Mouse (Mus musculus) midbrain, embryonic 10.5 days (tissue): ENCODE data around the gene Rps6ka2. TPM values are rescaled to one million over a fixed set of nuclear protein-coding genes. Genes with fewer than 3 reads are reported as not detected.

Experiments used
- DNase-seq: peaks from one replicate; pipeline ENCODE4 v3.0.0-alpha.2; 2017; ENCODE audit warnings: low spot score
- H3K27ac ChIP-seq: fragments of 300-500 bp; sonication (generic); replicated peaks from 2 replicates; pipeline ENCODE4 v1.5.1; 2016; ENCODE audit warnings: mild to moderate bottlenecking
- H3K27me3 ChIP-seq: fragments of 300-500 bp; sonication (generic); 2 replicates; pipeline ENCODE4 v1.6.1; 2016; ENCODE audit warnings: low read depth, mild to moderate bottlenecking; ENCODE audit not compliant: poor library complexity, severe bottlenecking
- H3K36me3 ChIP-seq: fragments of 300-500 bp; sonication (generic); 2 replicates; pipeline ENCODE4 v1.6.1; 2016; ENCODE audit warnings: mild to moderate bottlenecking, moderate library complexity
- H3K4me1 ChIP-seq: fragments of 300-500 bp; sonication (generic); 2 replicates; pipeline ENCODE4 v1.6.1; 2016
- H3K4me3 ChIP-seq: fragments of 300-500 bp; sonication (generic); 2 replicates; pipeline ENCODE4 v1.5.1; 2016; ENCODE audit warnings: mild to moderate bottlenecking, moderate library complexity
- H3K9me3 ChIP-seq: fragments of 300-500 bp; sonication (generic); replicated peaks from 2 replicates; pipeline ENCODE4 v1.6.1; 2016; ENCODE audit warnings: mild to moderate bottlenecking
- WGBS: fragments of 180-500 bp; shearing (Covaris S2); methylation state at CpG from one replicate; pipeline ENCODE4 v1.1.7; 2016; 5-methylcytosine and 5-hydroxymethylcytosine counted together
- polyA plus RNA-seq: library from polyadenylated mRNA; unstranded; fragments of >200 nt; fragmentation: Nextera tagmentation; extraction: Ambion mirVana; gene quantifications from 2 replicates; pipeline ENCODE4 v1.2.1, GENCODE M21; 2016

The Rps6ka2 gene
- polyA plus RNA-seq, 1 experiment from 2014 or later, result 21.4 TPM

DNA sequence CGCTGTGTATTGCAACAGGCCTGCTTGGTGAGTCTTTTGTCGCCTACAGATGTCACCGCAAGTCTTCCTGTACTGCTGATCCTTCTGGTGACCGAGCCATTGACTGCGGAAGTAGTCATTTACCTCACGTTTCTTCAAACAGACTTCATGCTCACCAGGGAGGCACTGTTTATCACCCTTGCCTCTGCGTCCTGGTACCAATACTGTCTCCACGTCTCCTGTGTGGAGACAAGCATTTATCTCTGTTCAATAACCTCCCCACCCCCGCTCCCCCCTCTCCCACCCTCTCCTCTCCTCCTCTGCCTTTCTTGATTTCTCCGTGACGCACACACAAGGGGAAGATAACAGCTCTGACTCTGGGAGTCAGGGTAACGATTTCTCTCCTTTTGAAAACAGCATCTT is 22.0 kb upstream of the Rps6ka2 start:
- no peaks in the 10 kb centered on the region for H3K9me3 ChIP-seq
- H3K27ac ChIP-seq, result no peak overlapping the region
- no peak for DNase-seq
- H3K27me3 ChIP-seq, result no peaks in the 10 kb centered on the region
- no peaks in the 10 kb centered on the region for H3K36me3 ChIP-seq
- H3K4me3 ChIP-seq, result no peak overlapping the region
- WGBS, result 75% methylated on average over 12 of the region's 12 CpGs
- H3K4me1 ChIP-seq, result peaks cover 4% of the 10 kb centered on the region; the same call in 1 of the 2 replicates

DNA sequence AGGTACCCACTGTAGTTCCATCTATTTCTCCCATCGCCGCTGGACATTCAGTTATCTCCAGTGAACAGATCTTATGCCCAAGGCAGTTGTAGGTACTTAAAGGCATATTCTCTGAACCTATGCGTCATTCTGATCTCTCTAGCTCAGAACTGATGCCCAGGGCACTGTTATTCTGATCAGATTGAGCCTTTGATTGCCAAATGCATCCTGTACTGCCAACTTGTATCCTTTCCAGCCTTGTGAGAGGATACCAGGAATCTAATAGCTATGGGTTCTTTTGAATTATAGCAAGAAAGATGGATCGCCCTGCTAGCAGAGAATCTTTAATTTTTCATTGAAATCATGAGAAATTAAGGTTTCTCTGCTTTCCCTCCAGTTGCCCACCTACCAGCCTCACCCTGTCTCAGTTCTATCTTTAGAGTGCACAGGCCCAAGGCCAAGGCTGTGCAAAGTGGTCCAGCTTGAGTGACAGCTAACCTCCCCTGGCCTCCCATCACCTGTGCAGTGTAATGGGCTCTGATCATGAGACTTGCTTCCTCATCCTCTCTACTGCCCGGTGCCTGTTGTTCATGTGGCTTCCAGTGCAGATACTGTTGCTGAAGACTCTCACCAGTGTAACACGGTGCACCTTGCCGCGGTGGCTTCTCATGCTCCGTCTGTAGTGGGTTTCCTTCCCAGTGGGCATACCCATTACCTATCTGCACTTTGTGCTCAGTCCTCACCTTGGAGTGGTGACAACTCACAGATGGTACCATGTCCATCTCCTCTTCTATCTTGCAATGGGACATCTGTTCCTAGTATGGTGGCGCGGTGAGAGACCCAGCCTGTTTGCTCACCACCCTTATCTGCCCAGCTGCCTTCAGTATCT is 20.4 kb upstream of the Rps6ka2 start:
- no peaks in the 10 kb centered on the region for H3K27me3 ChIP-seq
- H3K4me1 ChIP-seq, result peaks cover 4% of the 10 kb centered on the region; the same call in 1 of the 2 replicates
- H3K4me3 ChIP-seq, result no peak overlapping the region
- no peaks in the 10 kb centered on the region for H3K9me3 ChIP-seq
- H3K27ac ChIP-seq, result no peak overlapping the region
- WGBS, result 93% methylated on average over 11 of the region's 11 CpGs
- DNase-seq, result no peak
- no peaks in the 10 kb centered on the region for H3K36me3 ChIP-seq

DNA sequence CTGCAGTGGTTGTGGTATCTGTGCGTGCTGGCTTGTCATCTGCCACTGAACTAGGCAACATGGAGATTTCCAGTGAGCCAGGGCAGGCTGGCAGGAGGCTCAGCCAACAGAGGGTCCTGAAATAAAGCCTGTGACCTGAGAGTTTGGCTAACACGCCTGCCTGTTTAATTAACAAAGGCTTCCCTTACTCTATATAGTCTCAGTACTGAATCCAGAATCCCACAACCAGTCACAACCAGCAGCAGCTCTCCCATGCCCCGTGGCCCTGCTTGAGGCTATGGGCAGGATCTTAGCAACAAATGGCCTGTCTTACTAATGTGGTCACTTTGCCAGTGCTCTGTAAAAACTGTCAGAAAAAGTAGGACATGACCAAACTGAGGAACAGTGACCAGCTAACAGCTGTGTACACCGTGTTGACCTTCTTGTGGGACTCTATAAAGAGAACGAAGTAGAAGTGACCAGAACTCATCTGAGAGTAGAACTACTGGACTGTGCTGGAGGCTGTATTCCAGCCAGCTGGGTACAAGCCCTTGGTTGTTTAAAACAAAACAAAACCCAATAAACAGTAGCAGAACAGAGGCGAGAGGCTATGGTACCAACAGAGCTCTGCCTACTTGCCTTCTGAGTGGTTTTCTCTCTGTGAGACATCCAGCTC is 18.3 kb upstream of the Rps6ka2 start:
- no peaks in the 10 kb centered on the region for H3K36me3 ChIP-seq
- WGBS, result 88% methylated on average over 6 of the region's 6 CpGs

GRCm38 (mm10) chr17:7152662-7153061 is 17.3 kb upstream of the Rps6ka2 start:
- Histone ChIP-seq H3K4me3 (no peak overlapping the region), H3K27me3 (no peaks in the 10 kb centered on the region), H3K36me3 (no peaks in the 10 kb centered on the region), H3K4me1 (peaks cover 14% of the 10 kb centered on the region), H3K9me3 (no peaks in the 10 kb centered on the region), H3K27ac (no peak overlapping the region)
- WGBS, result 92% methylated on average over 7 of the region's 7 CpGs
- no peak for DNase-seq

More for the DNA sequence above, 18.3 kb upstream of the Rps6ka2 start:
- H3K9me3 ChIP-seq, result no peaks in the 10 kb centered on the region
- H3K4me1 ChIP-seq, result peaks cover 7% of the 10 kb centered on the region
- no peak overlapping the region for H3K27ac ChIP-seq
- DNase-seq, result no peak
- no peaks in the 10 kb centered on the region for H3K27me3 ChIP-seq
- no peak overlapping the region for H3K4me3 ChIP-seq

DNA sequence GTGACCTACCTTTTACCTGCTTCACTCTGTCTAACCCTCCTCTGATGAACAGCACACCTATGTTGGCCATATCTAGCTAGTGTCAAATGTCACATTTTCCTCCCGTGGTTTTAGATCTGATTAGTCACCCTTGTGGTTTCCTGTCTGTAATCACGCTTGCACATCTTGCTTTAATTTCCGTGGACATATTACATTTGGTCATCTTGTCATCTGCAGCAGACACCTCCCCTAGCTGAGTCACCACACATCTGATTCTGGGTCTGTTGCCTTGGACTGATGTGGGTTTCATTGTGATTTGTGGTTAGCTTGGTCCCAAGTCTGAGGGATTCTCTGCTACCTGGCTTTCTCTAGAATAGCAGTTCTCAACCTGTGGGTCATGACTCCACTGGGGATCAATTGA is 6.0 kb upstream of the Rps6ka2 start:
- DNase-seq, result no peak
- Histone ChIP-seq H3K4me3 (no peak overlapping the region), H3K4me1 (peaks cover 13% of the 10 kb centered on the region), H3K36me3 (no peaks in the 10 kb centered on the region), H3K9me3 (no peaks in the 10 kb centered on the region), H3K27ac (no peak overlapping the region), H3K27me3 (no peaks in the 10 kb centered on the region; the same call in 1 of the 2 replicates)
- 84% methylated on average over 3 of the region's 3 CpGs for WGBS

DNA sequence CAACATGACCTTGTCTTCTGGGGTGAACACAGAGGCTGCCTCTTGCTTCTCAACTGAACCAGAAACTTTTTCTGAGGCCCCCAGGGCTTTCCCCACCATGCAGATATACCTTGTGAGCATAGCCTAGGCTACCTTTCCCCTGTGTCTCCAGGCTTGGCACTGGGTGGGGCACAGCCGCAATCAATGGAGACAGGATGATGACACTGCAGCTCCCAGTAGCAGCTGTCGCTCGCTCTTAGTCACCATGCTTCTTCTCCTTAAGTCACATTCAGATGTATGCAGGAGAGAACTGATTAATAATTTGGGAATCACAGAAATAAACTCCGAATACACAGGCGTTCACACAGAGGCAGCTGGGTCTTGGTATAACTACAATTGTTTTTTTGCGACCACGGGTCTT is 4.4 kb upstream of the Rps6ka2 start:
- no peak overlapping the region for H3K4me3 ChIP-seq
- 93% methylated on average over 7 of the region's 7 CpGs for WGBS

GRCm38 (mm10) chr17:7168961-7169626 is 821 bp upstream of the Rps6ka2 start:
- peak overlapping the region; percentile 90 for H3K27ac ChIP-seq
- H3K27me3 ChIP-seq, result no peaks in the 10 kb centered on the region; the same call in 1 of the 2 replicates
- H3K4me3 ChIP-seq, result peak overlapping the region; percentile 87
- peak; percentile 86 for DNase-seq
- H3K9me3 ChIP-seq, result no peaks in the 10 kb centered on the region
- 13% methylated on average over 15 of the region's 15 CpGs for WGBS
- H3K36me3 ChIP-seq, result no peaks in the 10 kb centered on the region
- peaks cover 50% of the 10 kb centered on the region for H3K4me1 ChIP-seq

More for the DNA sequence above, 4.4 kb upstream of the Rps6ka2 start:
- H3K4me1 ChIP-seq, result peaks cover 21% of the 10 kb centered on the region
- no peak overlapping the region for H3K27ac ChIP-seq
- no peaks in the 10 kb centered on the region for H3K9me3 ChIP-seq
- DNase-seq, result no peak
- no peaks in the 10 kb centered on the region for H3K36me3 ChIP-seq
- H3K27me3 ChIP-seq, result no peaks in the 10 kb centered on the region; the same call in 1 of the 2 replicates

DNA sequence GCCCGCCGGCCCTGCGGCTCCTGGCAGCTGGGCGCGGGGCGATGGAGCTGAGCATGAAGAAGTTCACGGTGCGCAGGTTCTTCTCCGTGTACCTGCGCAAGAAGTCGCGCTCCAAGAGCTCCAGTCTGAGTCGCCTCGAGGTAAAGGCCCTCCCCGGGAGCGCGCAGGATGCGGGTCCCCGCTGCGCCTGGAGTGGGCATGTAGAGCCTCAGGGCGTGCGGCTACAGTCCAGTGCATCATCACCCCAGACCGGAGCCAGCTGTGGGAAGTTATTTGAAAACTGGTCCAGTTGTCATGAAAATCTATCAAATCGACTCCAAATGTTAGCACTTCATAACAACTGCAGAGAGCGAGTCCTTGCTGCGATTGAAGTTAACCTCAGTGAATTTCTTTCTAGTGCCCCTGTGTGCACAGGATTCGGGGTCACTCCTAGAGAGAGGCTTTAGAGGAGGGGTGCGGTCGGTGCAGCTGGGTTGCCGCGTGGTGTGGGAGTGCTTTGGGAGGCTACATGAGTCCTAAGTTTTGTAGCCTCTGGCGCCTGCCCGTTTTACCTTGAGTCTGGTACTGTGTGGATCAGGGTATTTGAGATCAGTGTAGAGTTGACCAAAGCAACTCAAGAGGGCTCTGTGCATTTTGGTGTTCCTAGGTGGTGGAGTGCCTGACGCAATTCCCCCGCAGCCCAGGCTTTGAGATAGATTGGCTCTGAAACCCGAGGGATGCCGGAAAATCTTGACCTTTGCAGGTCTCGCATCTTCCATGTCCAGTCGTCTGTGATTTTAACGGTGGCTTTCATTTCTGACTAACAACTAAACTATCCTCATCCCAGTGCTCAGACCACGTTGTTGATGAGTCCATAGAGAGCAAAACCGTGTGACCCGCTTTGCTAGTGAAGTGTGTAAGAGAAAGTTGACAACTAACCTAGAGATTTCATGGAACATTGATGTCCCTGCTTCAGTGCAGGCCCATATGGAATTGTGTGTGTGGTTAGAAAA is 685 bp downstream of the Rps6ka2 start:
- DNase-seq, result peak; percentile 50

GRCm38 (mm10) chr17:7173331-7174028 is 3.6 kb downstream of the Rps6ka2 start:
- H3K4me1 ChIP-seq, result peaks cover 52% of the 10 kb centered on the region

More for the DNA sequence above, 685 bp downstream of the Rps6ka2 start:
- H3K27ac ChIP-seq, result peak overlapping the region; percentile 93
- WGBS, result 2% methylated on average over 43 of the region's 43 CpGs
- H3K4me3 ChIP-seq, result peak overlapping the region; percentile 87
- H3K27me3 ChIP-seq, result no peaks in the 10 kb centered on the region
- no peaks in the 10 kb centered on the region for H3K9me3 ChIP-seq
- H3K36me3 ChIP-seq, result no peaks in the 10 kb centered on the region
- H3K4me1 ChIP-seq, result peaks cover 50% of the 10 kb centered on the region

DNA sequence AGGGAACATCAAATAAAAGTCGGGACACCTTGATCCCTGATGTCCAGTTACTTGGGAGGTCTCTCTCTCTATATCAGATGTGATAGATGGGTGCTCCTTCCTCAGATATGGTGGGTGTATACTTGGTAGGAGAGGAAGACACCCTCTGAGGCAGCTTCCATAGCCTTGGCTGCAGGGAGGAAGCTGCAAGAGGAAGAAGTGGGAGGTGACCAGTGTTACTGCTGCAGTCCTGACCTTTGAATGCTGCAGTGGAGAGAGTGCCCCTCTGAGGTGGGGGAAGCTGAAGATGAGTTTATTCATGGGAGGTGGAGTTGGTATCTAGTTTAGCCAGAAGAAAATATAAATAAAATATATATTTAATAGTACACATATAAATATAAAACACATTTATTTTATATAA is 5.4 kb downstream of the Rps6ka2 start:
- no peak for DNase-seq
- Histone ChIP-seq H3K4me3 (no peak overlapping the region), H3K9me3 (no peaks in the 10 kb centered on the region), H3K27me3 (no peaks in the 10 kb centered on the region), H3K36me3 (no peaks in the 10 kb centered on the region), H3K27ac (no peak overlapping the region), H3K4me1 (peaks cover 47% of the 10 kb centered on the region)
- 89% methylated on average over 1 of the region's 1 CpGs for WGBS

More at GRCm38 (mm10) chr17:7173331-7174028, 3.6 kb downstream of the Rps6ka2 start:
- Histone ChIP-seq H3K4me3 (no peak overlapping the region), H3K27ac (no peak overlapping the region), H3K27me3 (no peaks in the 10 kb centered on the region), H3K36me3 (no peaks in the 10 kb centered on the region), H3K9me3 (no peaks in the 10 kb centered on the region)
- no peak for DNase-seq
- WGBS, result 80% methylated on average over 15 of the region's 15 CpGs

DNA sequence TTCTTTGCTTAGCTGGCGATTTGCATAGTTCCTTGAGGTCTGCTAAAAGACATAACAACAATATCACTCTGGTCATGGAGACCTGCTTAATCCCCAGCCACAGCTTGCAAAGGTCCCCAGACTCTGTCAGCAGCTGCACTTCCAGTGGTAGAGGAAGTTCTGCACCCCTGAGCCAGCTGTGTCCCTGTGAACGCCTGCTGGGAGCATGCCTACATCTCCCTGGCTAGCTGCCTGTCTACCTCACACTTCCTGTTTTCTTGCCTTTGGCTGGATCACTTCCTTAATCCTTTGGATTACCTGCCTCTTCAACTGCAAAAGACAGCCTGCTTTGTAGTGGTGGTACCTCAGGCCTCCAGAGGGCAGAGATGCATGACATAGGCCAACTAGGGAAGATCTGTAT is 6.5 kb downstream of the Rps6ka2 start:
- WGBS, result 10% methylated on average over 2 of the region's 2 CpGs
- DNase-seq, result no peak
- Histone ChIP-seq H3K27me3 (no peaks in the 10 kb centered on the region), H3K9me3 (no peaks in the 10 kb centered on the region), H3K4me3 (no peak overlapping the region), H3K36me3 (no peaks in the 10 kb centered on the region), H3K27ac (no peak overlapping the region), H3K4me1 (peaks cover 47% of the 10 kb centered on the region)
